Mouse (Mus musculus): ENCODE results near the gene Cdpf1. TPM values are rescaled to one million over a fixed set of nuclear protein-coding genes. Genes with fewer than 3 reads are reported as not detected.
"Not testable (repeated sequence)": the region's sequence is repeated elsewhere in the genome, so short reads cannot be mapped to it uniquely, and the experiment has no call there.

Cdpf1 gene
- polyA plus RNA-seq, 1 experiment from 2014 or later = 46.1 TPM

DNA sequence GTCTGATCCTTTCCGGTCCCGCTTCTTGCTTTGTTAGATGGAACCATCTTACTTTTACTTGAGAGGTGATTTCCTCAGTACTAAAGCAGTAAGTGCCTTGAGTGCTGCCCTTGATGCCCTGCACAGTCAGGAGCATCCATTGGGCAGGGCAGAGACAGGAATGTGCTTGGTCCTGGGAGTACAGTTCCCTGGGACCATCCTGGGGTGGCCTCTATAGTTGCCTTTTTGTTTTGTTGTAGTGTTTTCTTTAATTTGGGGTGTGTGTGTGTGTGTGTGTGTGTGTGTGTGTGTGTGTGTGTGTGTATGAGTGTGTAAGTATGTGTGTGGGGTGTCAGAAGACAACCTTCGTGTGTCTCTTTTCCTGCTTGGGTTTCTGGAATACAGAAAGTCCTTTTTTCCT is 27.2 kb downstream of the Cdpf1 start:
- no peak overlapping the region for H3K9ac ChIP-seq
- no peaks in the 10 kb centered on the region for H3K9me3 ChIP-seq
- no peaks in the 10 kb centered on the region for H3K36me3 ChIP-seq
- no peak overlapping the region for H3K4me2 ChIP-seq
- no peak overlapping the region for H3K4me3 ChIP-seq
- no peaks in the 10 kb centered on the region; the same call in 1 of the 2 replicates for H3K27me3 ChIP-seq (replicated peaks)
- peaks cover 18% of the 10 kb centered on the region for H3K4me1 ChIP-seq
- no peak for ATAC-seq (ENCODE audit: extremely low read depth, insufficient number of reproducible peaks, low FRiP score, low TSS enrichment)
- 75% methylated on average over 3 of the region's 3 CpGs for whole genome bisulfite sequencing
- H3K27ac ChIP-seq (replicated peaks) = no peak overlapping the region

DNA sequence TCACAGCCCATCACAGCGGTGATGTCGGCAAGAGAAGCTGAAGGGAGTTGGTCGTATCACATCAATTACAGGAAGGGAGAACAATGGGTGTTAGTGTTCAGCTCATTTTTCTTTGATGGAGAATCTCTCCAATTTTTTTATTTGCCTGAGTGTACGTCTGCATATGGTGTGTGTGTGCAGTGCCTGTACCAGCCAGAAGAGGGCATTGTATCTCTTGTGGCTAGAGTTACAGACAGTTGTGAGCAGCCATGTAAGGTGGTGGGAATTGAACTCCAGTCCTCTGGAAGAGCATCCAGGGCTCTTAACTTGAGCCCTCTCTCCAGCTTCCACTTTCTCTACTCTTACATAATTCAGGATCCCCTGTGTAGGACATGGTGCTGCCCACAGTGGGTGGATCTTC is 28.4 kb downstream of the Cdpf1 start:
- ATAC-seq (ENCODE audit: extremely low read depth, insufficient number of reproducible peaks, low FRiP score, low TSS enrichment) = no peak
- Histone ChIP-seq H3K27ac (replicated peaks) (no peak overlapping the region), H3K9me3 (no peaks in the 10 kb centered on the region), H3K4me2 (no peak overlapping the region), H3K4me1 (peaks cover 10% of the 10 kb centered on the region), H3K36me3 (no peaks in the 10 kb centered on the region), H3K9ac (no peak overlapping the region), H3K4me3 (no peak overlapping the region), H3K27me3 (replicated peaks) (no peaks in the 10 kb centered on the region; the same call in 1 of the 2 replicates)
- WGBS = 81% methylated on average over 4 of the region's 4 CpGs

- H3K36me3 ChIP-seq; ATAC-seq (ENCODE audit: extremely low read depth, insufficient number of reproducible peaks, low FRiP score, low TSS enrichment); H3K9me3 ChIP-seq: not testable (repeated sequence)
Observed at GRCm38 (mm10) chr15:85778891-85779290, 32.6 kb downstream of the Cdpf1 start.

DNA sequence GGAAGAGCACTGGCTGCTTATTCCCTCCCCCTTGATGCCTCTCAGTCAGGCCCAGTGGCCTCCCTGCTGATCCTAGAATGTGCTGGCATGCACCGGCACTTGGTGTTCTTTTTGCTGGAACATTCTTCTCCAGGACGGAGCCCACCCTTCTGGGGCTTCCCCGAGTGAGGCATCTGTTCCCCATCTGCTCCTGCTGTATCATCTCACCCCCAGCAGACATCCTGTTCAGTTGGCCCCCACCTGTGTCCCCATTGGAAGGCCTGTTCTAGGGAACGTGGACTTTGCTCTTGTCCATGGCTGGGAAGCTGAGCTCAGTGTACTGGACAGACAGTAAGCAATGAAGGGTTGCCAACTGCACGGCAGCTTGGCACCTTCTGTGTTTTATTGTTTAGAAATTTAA is 34.7 kb downstream of the Cdpf1 start:
- no peak overlapping the region for H3K4me2 ChIP-seq
- H3K4me1 ChIP-seq = no peaks in the 10 kb centered on the region
- H3K36me3 ChIP-seq = no peaks in the 10 kb centered on the region
- no peak overlapping the region for H3K27ac ChIP-seq (replicated peaks)
- WGBS = 69% methylated on average over 5 of the region's 5 CpGs
- H3K9me3 ChIP-seq = no peaks in the 10 kb centered on the region
- no peak overlapping the region for H3K9ac ChIP-seq
- 0 out of 2 replicates have a peak, but pooled peaks cover under 1% of the 10 kb centered on the region for H3K27me3 ChIP-seq (replicated peaks)
- no peak for ATAC-seq (ENCODE audit: extremely low read depth, insufficient number of reproducible peaks, low FRiP score, low TSS enrichment)
- no peak overlapping the region for H3K4me3 ChIP-seq

More at GRCm38 (mm10) chr15:85778891-85779290, 32.6 kb downstream of the Cdpf1 start:
- not testable (repeated sequence) for H3K27ac ChIP-seq (replicated peaks); H3K4me2 ChIP-seq; H3K4me1 ChIP-seq; H3K9ac ChIP-seq; H3K4me3 ChIP-seq; H3K27me3 ChIP-seq (replicated peaks)
- WGBS = 79% methylated on average over 6 of the region's 6 CpGs

GRCm38 (mm10) chr15:85776241-85776640 is 35.3 kb downstream of the Cdpf1 start:
- no peaks in the 10 kb centered on the region for H3K4me1 ChIP-seq
- no peaks in the 10 kb centered on the region for H3K9me3 ChIP-seq
- H3K36me3 ChIP-seq = no peaks in the 10 kb centered on the region
- 0 out of 2 replicates have a peak, but pooled peaks cover 6% of the 10 kb centered on the region for H3K27me3 ChIP-seq (replicated peaks)
- H3K9ac ChIP-seq = no peak overlapping the region
- 74% methylated on average over 2 of the region's 2 CpGs for WGBS
- no peak for ATAC-seq (ENCODE audit: extremely low read depth, insufficient number of reproducible peaks, low FRiP score, low TSS enrichment)
- no peak overlapping the region for H3K4me3 ChIP-seq
- no peak overlapping the region for H3K27ac ChIP-seq (replicated peaks)
- no peak overlapping the region for H3K4me2 ChIP-seq

DNA sequence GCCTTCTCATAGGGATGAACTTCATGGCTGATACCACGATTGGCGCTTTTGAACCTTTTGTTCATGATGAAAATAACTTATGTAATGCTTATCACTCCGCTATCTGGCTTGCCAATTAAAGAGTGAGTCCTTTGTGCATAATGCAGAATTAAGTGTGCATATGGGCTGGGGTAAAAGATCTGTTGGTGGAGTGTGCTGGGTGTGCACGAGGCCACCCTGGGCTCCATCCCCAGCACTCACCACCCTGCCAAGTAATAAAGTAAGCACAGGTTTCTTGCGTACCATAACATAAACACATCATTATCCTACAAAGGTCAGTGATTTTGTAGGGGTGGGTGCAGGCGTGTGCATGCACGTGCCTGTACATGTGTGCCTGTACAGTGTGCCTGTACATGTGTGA is 36.5 kb downstream of the Cdpf1 start:
- Histone ChIP-seq H3K4me3 (no peak overlapping the region), H3K4me2 (no peak overlapping the region), H3K9me3 (no peaks in the 10 kb centered on the region), H3K36me3 (no peaks in the 10 kb centered on the region), H3K4me1 (no peaks in the 10 kb centered on the region), H3K27ac (replicated peaks) (no peak overlapping the region), H3K27me3 (replicated peaks) (0 out of 2 replicates have a peak, but pooled peaks cover 11% of the 10 kb centered on the region), H3K9ac (no peak overlapping the region)
- WGBS = 79% methylated on average over 7 of the region's 7 CpGs
- ATAC-seq (ENCODE audit: extremely low read depth, insufficient number of reproducible peaks, low FRiP score, low TSS enrichment) = no peak

- 71% methylated on average over 9 of the region's 9 CpGs for WGBS
- Histone ChIP-seq H3K4me2 (no peak overlapping the region), H3K36me3 (no peaks in the 10 kb centered on the region), H3K9me3 (no peaks in the 10 kb centered on the region), H3K4me1 (no peaks in the 10 kb centered on the region), H3K27me3 (replicated peaks) (0 out of 2 replicates have a peak, but pooled peaks cover 11% of the 10 kb centered on the region), H3K27ac (replicated peaks) (no peak overlapping the region), H3K4me3 (no peak overlapping the region), H3K9ac (no peak overlapping the region)
- no peak for ATAC-seq (ENCODE audit: extremely low read depth, insufficient number of reproducible peaks, low FRiP score, low TSS enrichment)
Observed at GRCm38 (mm10) chr15:85774419-85774818, 37.1 kb downstream of the Cdpf1 start.

DNA sequence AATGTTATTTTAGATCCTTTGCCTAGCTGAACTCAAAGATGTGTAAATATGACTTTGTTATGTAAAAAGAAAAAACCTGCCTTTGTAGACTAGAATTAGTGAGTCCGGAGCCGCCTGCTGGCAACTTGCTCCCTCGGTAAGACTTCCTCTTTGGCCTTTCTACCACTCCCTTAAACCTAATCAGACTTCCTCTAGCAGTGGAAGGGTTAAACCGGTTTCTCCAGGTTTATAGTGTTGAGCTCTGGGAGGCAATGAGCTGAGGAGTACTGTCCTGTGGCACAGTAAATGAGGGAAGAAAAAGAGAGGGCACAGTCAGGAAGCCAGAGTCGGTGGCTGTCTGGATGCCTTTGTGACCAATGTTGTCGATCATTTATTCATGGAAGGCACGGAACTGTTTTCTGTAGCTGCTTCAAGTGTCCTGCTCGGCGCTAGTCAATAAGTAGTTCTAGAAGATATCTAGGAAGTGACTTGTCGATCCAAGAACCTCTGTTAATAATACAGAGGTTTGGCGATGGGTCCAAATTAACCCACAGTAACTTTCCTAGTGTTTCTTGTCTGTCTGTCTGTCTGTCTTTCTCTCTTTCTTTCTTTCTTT is 39.3 kb downstream of the Cdpf1 start:
- no peak for ATAC-seq (ENCODE audit: extremely low read depth, insufficient number of reproducible peaks, low FRiP score, low TSS enrichment)
- 0 out of 2 replicates have a peak, but pooled peaks cover 11% of the 10 kb centered on the region for H3K27me3 ChIP-seq (replicated peaks)
- no peaks in the 10 kb centered on the region for H3K9me3 ChIP-seq
- no peaks in the 10 kb centered on the region for H3K36me3 ChIP-seq
- no peak overlapping the region for H3K27ac ChIP-seq (replicated peaks)
- no peak overlapping the region for H3K4me2 ChIP-seq
- no peak overlapping the region for H3K4me3 ChIP-seq
- no peaks in the 10 kb centered on the region for H3K4me1 ChIP-seq
- 74% methylated on average over 11 of the region's 11 CpGs for WGBS
- H3K9ac ChIP-seq = no peak overlapping the region

DNA sequence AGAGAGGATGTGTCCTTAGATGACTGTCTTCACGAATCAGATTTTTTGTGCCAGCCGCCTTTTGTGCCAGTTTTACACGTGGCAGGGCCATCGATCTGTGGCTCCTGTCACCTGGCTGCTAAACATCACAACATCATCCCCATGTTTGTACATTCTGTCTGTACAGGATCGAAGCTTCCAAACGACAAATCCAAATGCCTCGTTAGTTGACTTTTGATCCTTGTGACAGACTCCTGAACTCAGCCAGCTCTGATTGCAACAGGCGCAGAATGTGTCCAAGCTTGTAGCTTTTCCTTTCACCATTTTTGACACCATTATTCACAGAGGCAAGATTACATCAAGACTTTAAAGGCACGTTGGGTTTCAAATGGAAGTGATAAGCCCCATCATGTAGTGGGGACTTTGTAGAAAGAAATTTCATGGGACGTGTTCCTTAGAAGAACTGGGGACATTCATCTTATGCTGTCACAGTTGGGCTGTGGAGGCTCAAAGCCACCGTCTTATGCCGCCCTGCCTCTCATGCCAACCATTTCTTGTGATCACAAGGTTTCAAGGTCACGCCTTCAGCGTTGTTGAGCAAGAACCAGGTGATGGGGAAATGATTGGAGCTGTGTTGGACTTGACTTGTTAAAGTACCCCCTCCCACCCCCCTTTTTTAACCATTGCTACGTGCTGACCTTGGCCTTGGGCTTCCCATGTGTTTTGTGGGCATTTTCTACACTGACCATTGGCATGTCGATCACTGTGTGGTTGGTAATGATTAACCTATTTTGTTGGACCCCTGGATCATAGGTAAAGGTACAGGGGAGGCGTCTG is 40.0 kb downstream of the Cdpf1 start:
- Histone ChIP-seq H3K9me3 (no peaks in the 10 kb centered on the region), H3K4me3 (no peak overlapping the region), H3K4me1 (no peaks in the 10 kb centered on the region), H3K27me3 (replicated peaks) (0 out of 2 replicates have a peak, but pooled peaks cover 11% of the 10 kb centered on the region), H3K27ac (replicated peaks) (no peak overlapping the region), H3K9ac (no peak overlapping the region), H3K4me2 (no peak overlapping the region), H3K36me3 (no peaks in the 10 kb centered on the region)
- no peak for ATAC-seq (ENCODE audit: extremely low read depth, insufficient number of reproducible peaks, low FRiP score, low TSS enrichment)
- WGBS = 80% methylated on average over 17 of the region's 17 CpGs

DNA sequence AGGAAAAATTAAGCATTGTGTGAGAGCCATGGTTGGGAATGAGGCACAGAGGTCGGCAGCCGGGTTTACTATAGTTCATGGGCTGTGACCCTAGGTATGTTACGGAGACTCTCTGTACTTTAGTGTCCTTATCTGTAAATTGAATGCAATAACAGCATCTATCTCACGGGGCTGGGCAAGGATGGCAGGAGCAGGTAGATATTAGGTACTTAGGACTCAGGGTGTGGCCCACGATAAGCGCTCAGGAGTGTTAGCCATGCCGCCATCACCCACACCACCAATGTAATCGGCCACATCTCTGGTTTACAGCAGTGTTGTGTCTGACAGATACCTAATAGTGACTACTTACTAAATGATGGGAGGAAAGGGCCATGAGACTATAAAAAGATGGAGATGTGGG is 42.5 kb downstream of the Cdpf1 start:
- Histone ChIP-seq H3K4me3 (no peak overlapping the region), H3K27me3 (replicated peaks) (0 out of 2 replicates have a peak, but pooled peaks cover 11% of the 10 kb centered on the region), H3K36me3 (no peaks in the 10 kb centered on the region), H3K4me1 (no peaks in the 10 kb centered on the region), H3K27ac (replicated peaks) (no peak overlapping the region), H3K9me3 (peaks cover 3% of the 10 kb centered on the region; the same call in 1 of the 2 replicates), H3K4me2 (no peak overlapping the region), H3K9ac (no peak overlapping the region)
- ATAC-seq (ENCODE audit: extremely low read depth, insufficient number of reproducible peaks, low FRiP score, low TSS enrichment) = no peak
- WGBS = 84% methylated on average over 8 of the region's 8 CpGs

DNA sequence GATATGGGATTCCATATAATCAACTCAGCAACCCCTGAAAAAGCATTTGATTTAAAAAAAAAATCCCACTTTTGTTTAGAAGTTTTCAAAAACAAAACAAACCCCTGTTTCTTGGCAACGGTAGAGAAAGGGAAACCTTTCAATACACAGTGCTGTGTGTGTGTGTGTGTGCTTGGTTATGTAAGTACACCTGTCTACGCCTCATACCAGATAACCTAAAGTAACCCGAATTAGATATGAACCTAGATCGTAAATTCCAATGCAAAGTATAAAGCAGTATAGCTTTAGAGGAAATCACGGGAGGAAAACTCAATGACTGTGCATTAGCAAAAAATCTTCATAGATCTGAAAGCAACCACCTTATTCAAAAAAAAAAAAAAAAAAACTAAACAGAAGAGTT is 44.8 kb downstream of the Cdpf1 start:
- Histone ChIP-seq H3K4me2 (no peak overlapping the region), H3K4me3 (no peak overlapping the region), H3K9me3 (peaks cover 3% of the 10 kb centered on the region; the same call in 1 of the 2 replicates), H3K4me1 (no peaks in the 10 kb centered on the region), H3K27ac (replicated peaks) (no peak overlapping the region), H3K36me3 (no peaks in the 10 kb centered on the region), H3K27me3 (replicated peaks) (0 out of 2 replicates have a peak, but pooled peaks cover 9% of the 10 kb centered on the region), H3K9ac (no peak overlapping the region)
- WGBS = 79% methylated on average over 5 of the region's 5 CpGs
- no peak for ATAC-seq (ENCODE audit: extremely low read depth, insufficient number of reproducible peaks, low FRiP score, low TSS enrichment)

Data from heart, embryonic 13.5 days (tissue).